Mouse (Mus musculus): ENCODE measurements around the gene Ddx42.
"Not testable (repeated sequence)": the region's sequence is repeated elsewhere in the genome, so short reads cannot be mapped to it uniquely, and the experiment has no call there.

The Ddx42 gene

GRCm38 (mm10) chr11:106201337-106202122, 15.2 kb upstream of the Ddx42 start:
- no peak for DNase-seq (ENCODE audit: low spot score)

- DNase-seq (ENCODE audit: low spot score) = no peak
Measured at GRCm38 (mm10) chr11:106202123-106202465, 14.6 kb upstream of the Ddx42 start, which contains the start of gene Strada. Gene Strada (minus strand): TSS chr11:106202168.

GRCm38 (mm10) chr11:106212771-106213170, 4.0 kb upstream of the Ddx42 start:
- DNase-seq (ENCODE audit: low spot score) = no peak

- DNase-seq (ENCODE audit: low spot score) = no peak
Measured at GRCm38 (mm10) chr11:106214856-106215255, 1.9 kb upstream of the Ddx42 start.

GRCm38 (mm10) chr11:106215450-106215859, 1.3 kb upstream of the Ddx42 start:
- DNase-seq (ENCODE audit: low spot score) = no peak

- peak; percentile 77 for DNase-seq (ENCODE audit: low spot score)
Measured at GRCm38 (mm10) chr11:106215927-106216729, 598 bp upstream of the Ddx42 start, which contains the start of gene Ccdc47. Gene Ccdc47 (minus strand): TSS chr11:106216344.

- DNase-seq (ENCODE audit: low spot score) = no peak
Measured at GRCm38 (mm10) chr11:106220603-106221002, 3.9 kb downstream of the Ddx42 start.

- not testable (repeated sequence) for DNase-seq (ENCODE audit: low spot score)
Measured at GRCm38 (mm10) chr11:106233978-106234377, 17.3 kb downstream of the Ddx42 start.

- no peak for DNase-seq (ENCODE audit: low spot score)
Measured at GRCm38 (mm10) chr11:106246834-106247233, 30.1 kb downstream of the Ddx42 start.

GRCm38 (mm10) chr11:106249326-106249725, 32.6 kb downstream of the Ddx42 start:
- DNase-seq (ENCODE audit: low spot score) = no peak

GRCm38 (mm10) chr11:106254767-106255166, 38.0 kb downstream of the Ddx42 start:
- no peak for DNase-seq (ENCODE audit: low spot score)

GRCm38 (mm10) chr11:106255174-106255573, 38.4 kb downstream of the Ddx42 start:
- no peak for DNase-seq (ENCODE audit: low spot score)

GRCm38 (mm10) chr11:106255685-106256451, 39.1 kb downstream of the Ddx42 start, which contains the start of the genes Ftsj3 and Psmc5:
Gene Ftsj3 (minus strand): TSS chr11:106256079.
Gene Psmc5 (plus strand): TSS chr11:106256154.
- peak; percentile 99 for DNase-seq (ENCODE audit: low spot score)

GRCm38 (mm10) chr11:106256775-106257174, 40.0 kb downstream of the Ddx42 start:
- no peak for DNase-seq (ENCODE audit: low spot score)

GRCm38 (mm10) chr11:106260826-106261450, 44.2 kb downstream of the Ddx42 start:
- DNase-seq (ENCODE audit: low spot score) = no peak

GRCm38 (mm10) chr11:106263963-106264362, 47.2 kb downstream of the Ddx42 start:
- DNase-seq (ENCODE audit: low spot score) = no peak

- DNase-seq (ENCODE audit: low spot score) = no peak
Measured at GRCm38 (mm10) chr11:106264988-106265387, 48.3 kb downstream of the Ddx42 start.

- DNase-seq (ENCODE audit: low spot score) = no peak
Measured at GRCm38 (mm10) chr11:106265570-106265969, 48.8 kb downstream of the Ddx42 start.

- DNase-seq (ENCODE audit: low spot score) = no peak
Measured at GRCm38 (mm10) chr11:106266431-106266830, 49.7 kb downstream of the Ddx42 start.

GRCm38 (mm10) chr11:106267311-106267852, 50.7 kb downstream of the Ddx42 start:
- DNase-seq (ENCODE audit: low spot score) = peak; percentile 54

- no peak for DNase-seq (ENCODE audit: low spot score)
Measured at GRCm38 (mm10) chr11:106267871-106268270, 51.1 kb downstream of the Ddx42 start.
